Comparison of ENCODE assay signal across 29 mouse cellular contexts in genomic region chr12:91421272-91421671, GRCm38 (mm10). TPM values are rescaled to one million over a fixed set of nuclear protein-coding genes. Genes with fewer than 3 reads are reported as not detected.
DNase-seq lines count a peak whose midpoint lies in the region; ATAC-seq and TF ChIP-seq lines count a peak whose summit lies in the region.
"Had no signal": no experiment of that assay in that cellular context is flagged by ENCODE, and none has a peak within 500 bp of the region (broad histone marks: within the 10 kb centered on the region; RNA-seq: fewer than 3 reads in every experiment).

No protein-coding gene starts in this region.

- peak; percentile 70 for DNase-seq in heart, adult 11 months
- DNase-seq in heart, postnatal 14 days: no peak
- peak; percentile 8 for DNase-seq in lung, embryonic 14.5 days
- no peak for DNase-seq in lung, postnatal 0 days (ENCODE audit: low spot score)
- peak; percentile 47 for DNase-seq in brain, embryonic 14.5 days (ENCODE audit: low read depth)
- peak; percentile 61 for DNase-seq in retina, postnatal 1 day
- no peak for DNase-seq in left cerebral cortex, adult 18-20 months (ENCODE audit: low spot score in 2 of 2)
- DNase-seq: adrenal gland, postnatal 10 days; adrenal gland, postnatal 36 days; B cell, adult 2 months; cerebellum, adult 11 months; cerebellum, adult 2 months; cerebellum, adult 9-11 months; cerebellum, postnatal 25 days; gastrocnemius, postnatal 10 days; gastrocnemius, postnatal 36 days had no signal

- H3K9me3 ChIP-seq in lung, embryonic 14.5 days (ENCODE audit: low read depth, low read length): no peaks in the 10 kb centered on the region
- H3K9me3 ChIP-seq in lung, postnatal 0 days (ENCODE audit: low read length): no peaks in the 10 kb centered on the region
- H3K9me3 ChIP-seq: forebrain, embryonic 10.5 days; forebrain, embryonic 13.5 days; G1E; heart, embryonic 15.5 days; hindbrain, embryonic 12.5 days had no signal

- 25% methylated on average over 9 of the region's 9 CpGs for WGBS in lung, embryonic 14.5 days
- WGBS in lung, postnatal 0 days: 31% methylated on average over 9 of the region's 9 CpGs

- H3K4me3 ChIP-seq in lung, embryonic 14.5 days (ENCODE audit: low read depth, low read length): no peak overlapping the region
- no peak overlapping the region for H3K4me3 ChIP-seq in lung, postnatal 0 days (ENCODE audit: low read depth, low read length)
- H3K4me3 ChIP-seq: forebrain, embryonic 10.5 days; forebrain, embryonic 13.5 days; heart, embryonic 12.5 days; heart, embryonic 15.5 days; hindbrain, embryonic 12.5 days had no signal

- peak; percentile 21; the same call in 1 of the 2 replicates for ATAC-seq in lung, embryonic 14.5 days (ENCODE audit: insufficient read depth)
- no peak for ATAC-seq in lung, postnatal 0 days
- ATAC-seq: forebrain, embryonic 13.5 days; forebrain, embryonic 16.5 days; hindbrain, embryonic 16.5 days; inflammation-experienced regulatory T-cells, adult 6 months; Patski had no signal

- no peak overlapping the region for H3K9ac ChIP-seq in lung, embryonic 14.5 days
- no peak overlapping the region for H3K9ac ChIP-seq in lung, postnatal 0 days (replicated peaks; ENCODE audit: low read depth)
- H3K9ac ChIP-seq: forebrain, embryonic 13.5 days; heart, embryonic 12.5 days; heart, embryonic 15.5 days; hindbrain, embryonic 12.5 days had no signal

- no peak for TF ChIP-seq EP300 in lung, postnatal 0 days (IDR thresholded peaks at IDR 0.05)

- intact Hi-C loops in heart, postnatal 14 days (cut with DNase I): no loop called here

- no peaks in the 10 kb centered on the region for H3K36me3 ChIP-seq in lung, embryonic 14.5 days (ENCODE audit: insufficient read depth)
- no peaks in the 10 kb centered on the region for H3K36me3 ChIP-seq in lung, postnatal 0 days (ENCODE audit: insufficient read depth, low read length)
- H3K36me3 ChIP-seq: forebrain, embryonic 10.5 days; G1E; heart, embryonic 12.5 days; heart, embryonic 15.5 days; hindbrain, embryonic 12.5 days had no signal

- H3K27me3 ChIP-seq in lung, embryonic 14.5 days (ENCODE audit: insufficient read depth, low read length): no peaks in the 10 kb centered on the region
- no peaks in the 10 kb centered on the region for H3K27me3 ChIP-seq in lung, postnatal 0 days (replicated peaks; ENCODE audit: insufficient read depth, low read length)
- H3K27me3 ChIP-seq: CH12.LX; forebrain, embryonic 13.5 days; heart, embryonic 12.5 days; heart, embryonic 15.5 days had no signal

- H3K4me2 ChIP-seq in lung, embryonic 14.5 days: no peak overlapping the region
- no peak overlapping the region for H3K4me2 ChIP-seq in lung, postnatal 0 days (replicated peaks; ENCODE audit: low read depth, low read length)
- H3K4me2 ChIP-seq: forebrain, embryonic 13.5 days; heart, embryonic 12.5 days; heart, embryonic 15.5 days; hindbrain, embryonic 12.5 days had no signal

- no peak overlapping the region for H3K27ac ChIP-seq in lung, embryonic 14.5 days (ENCODE audit: low read depth)
- H3K27ac ChIP-seq in lung, postnatal 0 days (ENCODE audit: low read length): no peak overlapping the region
- H3K27ac ChIP-seq: forebrain, embryonic 10.5 days; forebrain, embryonic 13.5 days; heart, embryonic 15.5 days; hindbrain, embryonic 12.5 days had no signal

- H3K4me1 ChIP-seq in lung, embryonic 14.5 days (ENCODE audit: insufficient read depth): peaks cover 4% of the 10 kb centered on the region; the same call in 1 of the 2 replicates
- no peaks in the 10 kb centered on the region for H3K4me1 ChIP-seq in lung, postnatal 0 days (ENCODE audit: insufficient read depth, low read depth, low read length)
- H3K4me1 ChIP-seq: heart, embryonic 15.5 days; hindbrain, embryonic 12.5 days had no signal

- TF ChIP-seq CTCF in lung, embryonic 14.5 days (IDR thresholded peaks at IDR 0.05; ENCODE audit: low read depth): no peak
- no peak for TF ChIP-seq CTCF in lung, postnatal 0 days (IDR thresholded peaks at IDR 0.05)
- no peak for TF ChIP-seq CTCF in brain, embryonic 14.5 days (IDR thresholded peaks at IDR 0.05; ENCODE audit: borderline replicate concordance, extremely low read depth, insufficient read depth, insufficient read length)

- no peak for TF ChIP-seq POLR2A in brain, embryonic 14.5 days (IDR thresholded peaks at IDR 0.05; ENCODE audit: borderline replicate concordance, extremely low read depth, insufficient read depth, insufficient read length, poor library complexity, severe bottlenecking)

RNA-seq across cellular contexts. Expression of gene Tshr, which starts 36.9 kb away (rescaled TPM):
- under 1 TPM; 0.20 to 0.53 TPM for total RNA-seq in heart, postnatal 14 days (2021)
- polyA plus RNA-seq in lung, embryonic 14.5 days (2014; fragmentation: Nextera tagmentation; extraction: Ambion mirVana): 0.29 and 0.43 TPM in 2 replicates
- polyA plus RNA-seq in lung, postnatal 0 days (2015; fragmentation: Nextera tagmentation; extraction: Ambion mirVana): 0.12 and 0.17 TPM in 2 replicates
- polyA plus RNA-seq in brain, embryonic 14.5 days (2012; rRNA removed): 0.35 and 0.41 TPM in 2 replicates
- under 1 TPM; 0.19 to 0.56 TPM for total RNA-seq in left cerebral cortex, adult 18-20 months (2021)
- total RNA-seq: CH12.LX; common myeloid progenitor, adult 5-6 weeks; hematopoietic stem cell, adult 5-6 weeks had no signal
- polyA plus RNA-seq: G1E; inflammation-experienced regulatory T-cells, adult 6 months had no signal

RNA-seq across cellular contexts. Expression of gene Cep128, which starts 37.1 kb away (rescaled TPM):
- total RNA-seq in heart, postnatal 14 days (2021): 1 to 10 TPM; 7.4 to 7.8 TPM
- polyA plus RNA-seq in lung, embryonic 14.5 days (2014; fragmentation: Nextera tagmentation; extraction: Ambion mirVana): 11.7 and 12.6 TPM in 2 replicates
- 2.4 TPM in 2 replicates for polyA plus RNA-seq in lung, postnatal 0 days (2015; fragmentation: Nextera tagmentation; extraction: Ambion mirVana)
- 4.7 and 5.3 TPM in 2 replicates for polyA plus RNA-seq in brain, embryonic 14.5 days (2012; rRNA removed)
- total RNA-seq in left cerebral cortex, adult 18-20 months (2021): 1 to 10 TPM; 7.5 to 8.4 TPM

Comparison
In these comparisons a context has a peak if more than half of its experiments do, and no peak if none do; other contexts are left out.
1. DNase-seq: peak in heart, adult 11 months (single experiment), lung, embryonic 14.5 days (single experiment), brain, embryonic 14.5 days (single experiment) and retina, postnatal 1 day (single experiment); none in heart, postnatal 14 days (0 of 2), lung, postnatal 0 days (single experiment) and left cerebral cortex, adult 18-20 months (0 of 2).